Comparison of ENCODE assay signal across 11 mouse cellular contexts in genomic region chr4:120163242-120163641, GRCm38 (mm10). TPM values are rescaled to one million over a fixed set of nuclear protein-coding genes. Genes with fewer than 3 reads are reported as not detected.
DNase-seq lines count a peak whose midpoint lies in the region; ATAC-seq lines count a peak whose summit lies in the region.
"Had no signal": no experiment of that assay in that cellular context is flagged by ENCODE, and none has a peak within 500 bp of the region (broad histone marks: within the 10 kb centered on the region; RNA-seq: fewer than 3 reads in every experiment).

No protein-coding gene starts in this region.

- H3K9ac ChIP-seq in forebrain, embryonic 12.5 days, result no peak overlapping the region
- H3K9ac ChIP-seq in midbrain, embryonic 11.5 days (ENCODE audit: low read length), result no peak overlapping the region

- H3K27ac ChIP-seq in forebrain, embryonic 10.5 days, result peak overlapping the region; percentile 11; the same call in 1 of the 2 replicates
- no peak overlapping the region for H3K27ac ChIP-seq in forebrain, embryonic 12.5 days
- no peak overlapping the region for H3K27ac ChIP-seq in midbrain, embryonic 11.5 days (ENCODE audit: low read depth, low read length)
- no peak overlapping the region for H3K27ac ChIP-seq in midbrain, embryonic 10.5 days (replicated peaks)

- H3K4me2 ChIP-seq in forebrain, embryonic 12.5 days, result no peak overlapping the region
- no peak overlapping the region for H3K4me2 ChIP-seq in midbrain, embryonic 11.5 days

- no peak for DNase-seq in forebrain, embryonic 10.5 days (ENCODE audit: extremely low spot score, low spot score)
- peak; percentile 45 for DNase-seq in midbrain, embryonic 11.5 days (ENCODE audit: low spot score, missing footprints)
- DNase-seq in midbrain, embryonic 10.5 days (ENCODE audit: low spot score), result no peak
- DNase-seq in heart, postnatal 36 days, result peak; percentile 43 to 44
- DNase-seq in lung, postnatal 14 days, result peak; percentile 68

- H3K36me3 ChIP-seq in forebrain, embryonic 10.5 days (replicated peaks), result no peaks in the 10 kb centered on the region
- no peaks in the 10 kb centered on the region for H3K36me3 ChIP-seq in forebrain, embryonic 12.5 days (replicated peaks)
- H3K36me3 ChIP-seq in midbrain, embryonic 11.5 days (ENCODE audit: control insufficient read depth, insufficient read depth, low read length), result no peaks in the 10 kb centered on the region
- no peaks in the 10 kb centered on the region for H3K36me3 ChIP-seq in midbrain, embryonic 10.5 days

- peaks cover 34% of the 10 kb centered on the region for H3K27me3 ChIP-seq in forebrain, embryonic 10.5 days (ENCODE audit: poor library complexity, severe bottlenecking)
- peaks cover 10% of the 10 kb centered on the region; the same call in 1 of the 2 replicates for H3K27me3 ChIP-seq in forebrain, embryonic 12.5 days
- H3K27me3 ChIP-seq in midbrain, embryonic 11.5 days (ENCODE audit: control insufficient read depth, insufficient read depth, low read length), result no peaks in the 10 kb centered on the region
- peaks cover 43% of the 10 kb centered on the region for H3K27me3 ChIP-seq in midbrain, embryonic 10.5 days (ENCODE audit: low read depth, poor library complexity, severe bottlenecking)

- H3K4me1 ChIP-seq in forebrain, embryonic 10.5 days, result peaks cover 21% of the 10 kb centered on the region
- peaks cover 17% of the 10 kb centered on the region for H3K4me1 ChIP-seq in forebrain, embryonic 12.5 days
- H3K4me1 ChIP-seq in midbrain, embryonic 11.5 days (ENCODE audit: control insufficient read depth, insufficient read depth, low read length), result peaks cover 9% of the 10 kb centered on the region; the same call in 1 of the 2 replicates
- H3K4me1 ChIP-seq in midbrain, embryonic 10.5 days, result peaks cover 23% of the 10 kb centered on the region

- no peak overlapping the region for H3K4me3 ChIP-seq in forebrain, embryonic 10.5 days
- H3K4me3 ChIP-seq in forebrain, embryonic 12.5 days (replicated peaks), result no peak overlapping the region
- H3K4me3 ChIP-seq in midbrain, embryonic 11.5 days (ENCODE audit: low read depth, low read length), result no peak overlapping the region
- no peak overlapping the region for H3K4me3 ChIP-seq in midbrain, embryonic 10.5 days

- no peak for ATAC-seq in forebrain, embryonic 12.5 days (ENCODE audit: low FRiP score)
- ATAC-seq in midbrain, embryonic 11.5 days (ENCODE audit: low FRiP score), result no peak
- no peak for ATAC-seq in monocyte, adult 5-6 weeks (replicated peaks; ENCODE audit: insufficient number of reproducible peaks, low FRiP score, low TSS enrichment, poor library complexity, severe bottlenecking)
- ATAC-seq in CD4-positive, CD25-positive, alpha-beta regulatory T cell, adult 4 months, result no peak

- WGBS in forebrain, embryonic 10.5 days, result 79% methylated on average over 11 of the region's 11 CpGs
- WGBS in forebrain, embryonic 12.5 days, result 59% methylated on average over 11 of the region's 11 CpGs
- WGBS in midbrain, embryonic 11.5 days, result 80% methylated on average over 11 of the region's 11 CpGs
- 85% methylated on average over 11 of the region's 11 CpGs for WGBS in midbrain, embryonic 10.5 days

- no peaks in the 10 kb centered on the region for H3K9me3 ChIP-seq in forebrain, embryonic 10.5 days
- H3K9me3 ChIP-seq in forebrain, embryonic 12.5 days, result no peaks in the 10 kb centered on the region
- no peaks in the 10 kb centered on the region for H3K9me3 ChIP-seq in midbrain, embryonic 11.5 days (ENCODE audit: control insufficient read depth, low read length)
- H3K9me3 ChIP-seq in midbrain, embryonic 10.5 days (replicated peaks), result no peaks in the 10 kb centered on the region

- intact Hi-C loops in heart, postnatal 36 days (cut with DNase I), result no loop called here

RNA-seq across cellular contexts. Expression of gene Edn2, which starts 2.2 kb away (rescaled TPM):
- not detected in 2 replicates for polyA plus RNA-seq in forebrain, embryonic 10.5 days (2016; fragmentation: Nextera tagmentation; extraction: Ambion mirVana)
- 0.22 TPM in 1 of 2 replicates, not detected in the other for polyA plus RNA-seq in forebrain, embryonic 12.5 days (2016; fragmentation: Nextera tagmentation; extraction: Ambion mirVana)
- not detected in 2 replicates for polyA plus RNA-seq in midbrain, embryonic 11.5 days (2014; fragmentation: Nextera tagmentation; extraction: Ambion mirVana)
- polyA plus RNA-seq in midbrain, embryonic 10.5 days (2016; fragmentation: Nextera tagmentation; extraction: Ambion mirVana), result not detected in 2 replicates
- not detected for total RNA-seq in heart, postnatal 36 days (2021)
- total RNA-seq in monocyte, adult 5-6 weeks (2017), result not detected in 3 replicates
- polyA plus RNA-seq in CD4-positive, CD25-positive, alpha-beta regulatory T cell, adult 4 months (2017; shearing (Covaris generic)), result not detected
- polyA plus RNA-seq: C2C12; limb, embryonic 11.5 days; testis, adult 2 months had no signal

Comparison
In these comparisons a context has a peak if more than half of its experiments do, and no peak if none do; other contexts are left out.
1. DNase-seq: peak in midbrain, embryonic 11.5 days (single experiment), heart, postnatal 36 days (2 of 2) and lung, postnatal 14 days (single experiment); none in forebrain, embryonic 10.5 days (single experiment) and midbrain, embryonic 10.5 days (single experiment).